Mouse (Mus musculus) neutrophil, adult 65 days (primary cell): ENCODE data around the gene Mrtfb. TPM values are rescaled to one million over a fixed set of nuclear protein-coding genes. Genes with fewer than 3 reads are reported as not detected.

Source experiments
- total RNA-seq: library from RNA; stranded (reverse); gene quantifications from 2 replicates; pipeline ENCODE4 v1.2.4, GENCODE M21; 2023

Mrtfb gene
- total RNA-seq = 9.2 and 9.5 TPM in 2 replicates

GRCm38 (mm10) chr16:13255855-13256635 lies at the start of gene Mrtfb:
TSS of gene Mrtfb (plus strand) at chr16:13256481.

Other genes starting within 250 kb of the Mrtfb start
- 14.4 and 21.7 TPM in 2 replicates for gene Ercc4, start 146.8 kb upstream of the Mrtfb start, total RNA-seq